Mouse (Mus musculus) mouse embryonic stem cell (cell line): ENCODE results near the gene Prkcq.

Source experiments
- in situ Hi-C, 2 experiments: fragments of 300-500 bp; cut with MboI; formaldehyde crosslinking; loops; 1 replicate in 1 of 2; 3 replicates in 1 of 2; pipeline ENCODE4 v1.14.3; 2019 to 2020; ENCODE audit warnings: low sequenced_read_pairs in 2 of 2, low pct_unique_long_range_greater_than_20kb in 1 of 2, mixed read lengths in 1 of 2; ENCODE audit not compliant: unreplicated experiment in 1 of 2

Gene Prkcq

DNA sequence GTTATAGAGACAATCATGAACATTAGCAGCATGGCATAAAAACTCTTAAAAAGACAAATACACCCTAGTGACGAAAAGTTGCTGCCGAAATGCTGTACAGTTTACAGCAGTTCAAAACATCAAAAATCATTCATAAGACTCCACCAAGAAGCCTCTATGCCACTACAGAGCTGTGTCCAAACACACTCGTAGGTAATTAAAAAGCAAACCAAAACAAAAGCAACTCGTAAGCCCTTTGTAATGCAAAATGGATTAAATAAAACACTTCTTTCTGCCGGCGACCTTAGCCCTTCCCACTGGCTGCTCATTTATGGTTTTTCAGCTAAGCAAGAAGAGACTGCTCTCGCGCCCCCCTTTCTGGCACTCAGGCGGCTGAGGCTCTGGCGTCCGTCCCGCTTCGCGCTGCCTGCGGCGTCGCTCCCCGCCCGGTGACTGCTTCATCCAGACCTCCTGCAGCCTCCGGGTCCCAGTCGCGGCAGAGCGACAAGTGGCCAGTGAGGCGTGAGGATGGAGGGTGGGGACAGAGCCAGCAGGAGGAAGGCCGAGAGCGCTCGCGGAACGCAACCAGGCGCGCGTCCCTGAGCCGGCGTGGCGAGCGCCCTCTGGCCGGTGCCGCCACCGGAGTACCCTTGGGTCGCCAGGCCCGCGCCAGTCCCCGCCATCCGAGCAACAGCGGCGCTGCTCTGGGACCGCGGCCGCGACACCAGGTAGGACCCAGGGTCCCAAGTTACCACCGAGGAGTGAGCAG, at the start of gene Prkcq:
Gene Prkcq (plus strand): TSS at position 355 of the 748 bp plus-strand sequence.
- in situ Hi-C loops: no loop called here

DNA sequence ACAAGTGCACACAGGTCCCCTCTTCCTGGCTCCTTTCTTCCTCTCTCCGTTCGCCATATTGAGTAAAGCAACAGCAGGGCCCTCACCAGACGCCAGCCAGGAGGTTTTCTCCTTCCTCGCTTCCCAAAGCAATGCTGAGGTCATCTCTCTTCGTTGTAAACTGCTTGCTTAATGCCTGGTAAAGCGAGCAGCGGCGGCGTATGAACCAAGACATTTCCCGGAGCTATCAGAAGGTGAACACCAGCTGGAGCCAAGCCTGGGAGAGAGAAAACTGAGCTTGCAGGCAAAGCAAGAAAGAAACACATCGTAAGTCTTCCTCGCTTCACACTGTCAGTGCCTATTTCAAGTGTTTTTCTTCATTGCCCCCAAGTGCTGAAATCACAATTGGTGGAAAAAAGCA, 41.0 kb upstream of the Prkcq start:
- in situ Hi-C loops: no loop called here

DNA sequence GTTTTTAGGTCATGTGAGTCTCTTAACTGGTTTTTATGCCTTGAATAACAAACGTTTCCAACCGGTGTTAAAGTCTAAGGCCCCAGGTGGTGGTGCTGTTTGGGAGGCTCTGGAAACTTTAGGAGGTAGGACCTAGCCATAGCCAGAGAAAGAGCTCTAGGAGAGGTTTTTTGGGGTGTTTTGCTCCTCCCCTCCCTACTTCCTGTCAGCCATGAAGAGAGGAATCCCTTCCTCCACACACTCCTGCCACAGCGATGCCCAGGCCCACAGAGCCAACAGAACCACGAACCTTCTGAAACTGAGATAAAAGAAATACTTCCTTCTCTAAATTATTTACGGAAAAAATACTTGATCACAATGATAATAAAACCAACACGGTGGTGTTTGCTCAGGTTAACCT, 36.2 kb upstream of the Prkcq start:
- in situ Hi-C loops: no loop called here

DNA sequence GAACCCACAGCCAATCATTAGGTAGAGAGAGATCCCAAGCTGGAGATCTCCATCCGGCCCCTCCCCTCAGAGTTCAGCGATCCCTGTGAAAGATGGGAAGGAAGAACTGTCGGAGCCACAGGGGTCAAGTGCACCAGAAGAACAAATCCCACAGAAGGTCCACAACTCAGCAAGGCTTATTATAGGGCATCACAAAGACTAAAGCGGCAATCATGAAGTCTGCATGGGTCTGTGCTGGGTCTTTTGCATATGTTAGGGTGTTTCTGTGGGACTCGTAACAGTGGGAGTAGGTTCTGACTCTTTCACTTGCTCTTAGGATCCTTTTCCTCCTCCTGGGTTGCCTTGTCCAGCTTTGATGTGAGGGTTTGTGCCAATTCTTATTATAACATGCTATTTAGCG, 33.8 kb upstream of the Prkcq start:
- in situ Hi-C loops: no loop called here

DNA sequence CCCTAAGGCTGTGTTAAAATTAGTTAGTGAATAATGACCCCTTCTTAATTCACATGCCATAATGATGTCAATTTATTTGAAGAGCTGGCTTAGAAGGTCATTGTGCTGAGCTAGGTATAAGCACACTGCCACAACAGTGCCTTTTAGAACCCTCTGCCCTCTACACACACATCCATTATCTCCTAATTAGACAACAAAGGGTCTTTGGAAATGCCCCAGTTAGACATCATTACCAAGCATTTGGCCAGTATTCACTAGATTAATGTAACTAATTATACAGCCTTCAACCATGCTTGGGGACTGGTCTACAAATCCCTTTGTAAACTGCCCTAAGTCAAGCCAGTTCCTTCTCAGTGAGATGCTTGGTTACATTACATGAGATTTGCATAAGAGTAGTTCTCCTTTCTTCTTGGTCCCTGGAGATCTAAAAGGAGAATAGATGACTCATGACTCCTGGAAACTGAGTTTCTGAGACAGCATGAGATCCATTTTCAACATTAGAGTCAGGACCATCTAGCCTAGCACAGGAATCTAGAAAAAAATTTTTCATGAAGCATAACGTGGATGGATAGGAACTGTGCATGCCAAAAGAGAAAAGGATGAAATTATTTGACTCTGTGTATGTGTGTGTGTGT, 32.3 kb upstream of the Prkcq start:
- in situ Hi-C loops: no loop called here

DNA sequence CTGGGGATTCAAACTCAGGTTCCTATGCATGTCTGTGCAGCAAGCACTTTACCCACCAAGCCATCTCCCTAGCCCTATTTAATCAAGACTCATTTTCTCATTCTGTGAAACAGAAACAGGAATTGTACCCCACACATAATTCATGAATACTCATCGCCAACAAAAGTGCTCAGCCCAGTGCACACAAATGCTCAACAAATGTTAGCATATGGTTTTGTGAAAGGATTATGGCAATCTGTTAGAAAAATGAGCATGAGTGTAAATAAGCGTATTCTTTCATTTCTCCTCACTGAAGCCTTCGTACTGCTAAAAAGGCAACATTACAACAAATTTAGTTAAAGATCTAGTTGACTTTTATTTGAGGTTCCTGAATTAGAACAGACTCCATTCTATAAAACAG, 31.5 kb upstream of the Prkcq start:
- in situ Hi-C loops: no loop called here

DNA sequence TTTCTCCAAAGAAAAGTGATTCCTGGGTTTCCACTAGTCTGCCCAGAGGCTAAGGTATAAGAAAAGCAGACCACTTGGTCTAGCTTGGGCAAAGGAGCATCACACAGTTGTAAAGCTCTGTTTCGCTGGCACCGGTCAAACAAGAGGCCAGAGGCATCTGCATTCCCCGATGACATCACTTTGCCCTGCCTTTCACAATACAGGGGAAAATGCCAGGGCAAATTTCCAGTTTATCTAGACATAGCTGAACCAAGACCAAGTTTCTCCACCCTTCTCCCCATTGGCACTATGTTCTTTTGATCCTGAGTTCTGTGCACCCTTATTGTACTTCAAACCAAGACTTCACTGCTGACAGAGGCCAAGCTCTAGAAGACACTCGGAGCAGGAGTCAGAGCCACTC, 22.8 kb upstream of the Prkcq start:
- in situ Hi-C loops: no loop called here

DNA sequence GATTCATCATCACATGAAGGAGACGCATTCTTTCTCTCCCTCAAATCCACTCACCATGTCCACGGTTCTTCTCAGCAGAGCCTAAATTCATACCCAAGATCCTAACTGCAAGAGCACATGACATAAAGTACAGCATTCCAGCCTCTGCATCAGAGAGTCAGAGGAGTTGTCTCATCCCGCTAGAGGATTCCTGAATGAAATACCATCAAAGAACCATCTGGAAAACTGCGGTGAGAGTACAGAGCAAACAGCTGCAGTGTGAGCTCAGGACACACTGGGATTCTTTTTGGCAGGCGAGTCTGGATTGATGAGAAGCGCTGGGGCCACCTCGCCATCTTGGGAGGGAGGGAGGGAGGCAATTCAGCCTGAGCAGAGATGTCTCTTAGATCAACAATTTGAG, 20.9 kb upstream of the Prkcq start:
- in situ Hi-C loops: no loop called here

DNA sequence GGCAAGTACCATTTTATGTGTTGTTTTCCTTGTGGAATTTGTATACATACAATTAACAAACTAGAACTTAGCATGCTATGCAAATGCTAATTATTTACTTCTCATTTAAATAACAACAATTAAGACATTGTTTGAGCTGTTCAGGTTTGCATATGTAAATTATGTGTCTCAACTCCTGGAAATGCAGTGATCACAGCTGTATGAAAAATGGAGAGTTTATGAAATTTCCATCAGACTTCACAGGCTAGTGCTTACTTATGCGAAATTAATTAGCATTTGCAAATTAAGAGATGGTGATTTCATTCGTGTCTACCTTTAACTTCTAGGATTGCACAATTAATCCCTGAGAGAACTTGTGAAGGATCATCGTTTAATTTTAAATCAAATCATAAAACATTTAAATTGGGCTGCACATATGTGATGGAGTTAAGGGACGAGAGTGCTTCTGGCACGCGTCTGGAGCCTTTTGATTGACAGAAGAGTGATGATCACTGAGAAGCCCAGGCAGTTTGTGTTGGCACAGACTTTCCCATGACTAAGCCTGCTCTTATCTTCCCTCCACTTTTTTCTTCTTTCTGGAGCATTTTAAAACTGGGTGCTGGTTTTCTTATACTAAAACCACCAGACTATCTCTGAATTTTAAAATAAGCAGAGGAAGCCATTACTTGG, 20.1 kb upstream of the Prkcq start:
- in situ Hi-C loops: no loop called here

DNA sequence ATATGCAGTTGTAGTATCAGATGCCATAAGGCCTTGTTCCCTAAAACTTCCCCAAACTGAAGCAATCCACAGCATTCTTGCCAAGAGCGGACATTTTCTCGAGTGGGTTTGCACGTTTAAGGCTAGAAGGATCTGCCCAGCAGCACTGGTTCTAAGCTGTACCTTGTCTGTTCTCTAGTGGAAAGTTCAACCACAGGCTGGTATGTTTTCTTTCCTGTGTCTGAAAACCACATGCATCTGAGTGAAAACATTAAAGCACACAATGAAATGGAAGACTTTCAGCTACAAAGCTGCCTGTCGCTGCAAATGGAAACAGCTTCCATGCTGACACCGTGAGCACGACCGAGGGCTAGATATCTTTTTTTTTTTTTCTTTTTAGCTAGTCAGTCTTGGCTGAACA, 12.3 kb upstream of the Prkcq start:
- in situ Hi-C loops: no loop called here

DNA sequence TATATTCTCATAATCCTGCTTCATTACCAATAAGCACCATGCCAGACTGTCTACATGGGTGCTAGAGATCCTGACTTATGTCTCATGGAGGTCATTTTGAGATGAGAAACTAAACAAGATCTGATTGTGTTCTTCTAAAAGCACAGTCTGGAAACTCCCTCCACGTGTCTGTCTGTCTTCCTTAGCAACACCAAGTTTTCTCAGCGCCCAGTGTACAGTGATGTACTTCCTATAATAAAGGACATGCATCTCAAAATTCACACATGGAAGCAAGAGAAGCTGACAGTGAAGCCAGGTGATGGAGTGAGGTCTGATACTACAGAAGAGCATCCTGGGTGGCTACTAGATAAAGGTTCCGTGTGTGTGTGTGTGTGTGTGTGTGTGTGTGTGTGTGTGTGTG, 11.2 kb upstream of the Prkcq start:
- in situ Hi-C loops: no loop called here

DNA sequence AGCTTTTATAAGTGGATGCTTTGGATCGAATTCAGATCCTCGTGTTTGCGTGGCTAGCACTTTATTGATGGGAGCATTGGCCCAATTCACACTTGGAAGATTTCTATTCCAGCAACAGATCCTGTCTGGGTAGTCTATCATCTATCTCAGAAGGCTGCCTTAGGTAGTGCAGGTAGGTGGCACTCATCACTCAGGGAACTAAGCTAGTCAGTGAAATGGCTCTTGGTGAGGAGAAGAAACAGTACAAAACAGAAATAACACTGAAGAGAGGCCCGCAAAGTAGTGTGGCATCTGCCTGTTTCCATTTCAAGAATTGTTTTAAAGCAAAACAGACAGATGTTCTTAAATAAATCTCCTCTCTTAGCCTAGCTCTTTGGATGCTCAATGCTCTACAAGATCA, 10.6 kb upstream of the Prkcq start:
- in situ Hi-C loops: no loop called here

DNA sequence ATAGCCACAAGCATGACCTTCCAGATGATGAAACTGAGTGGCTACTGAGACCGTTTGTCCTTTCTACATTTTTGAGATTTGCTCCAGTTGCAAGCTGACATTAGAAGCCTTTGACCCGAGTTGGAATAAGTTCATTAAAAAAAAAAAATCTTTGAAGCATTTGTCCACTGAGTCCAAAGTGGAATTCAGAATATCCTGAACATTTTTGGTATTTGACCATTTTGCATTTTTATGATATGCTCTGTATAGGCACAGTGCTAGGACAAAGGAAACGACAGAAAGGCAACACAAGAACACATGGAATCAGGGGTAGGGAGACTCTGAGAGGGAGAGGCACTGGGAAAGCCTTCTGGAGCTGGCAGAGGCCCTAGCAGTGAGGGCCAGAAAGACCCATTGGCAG, 9.2 kb upstream of the Prkcq start:
- in situ Hi-C loops: no loop called here

DNA sequence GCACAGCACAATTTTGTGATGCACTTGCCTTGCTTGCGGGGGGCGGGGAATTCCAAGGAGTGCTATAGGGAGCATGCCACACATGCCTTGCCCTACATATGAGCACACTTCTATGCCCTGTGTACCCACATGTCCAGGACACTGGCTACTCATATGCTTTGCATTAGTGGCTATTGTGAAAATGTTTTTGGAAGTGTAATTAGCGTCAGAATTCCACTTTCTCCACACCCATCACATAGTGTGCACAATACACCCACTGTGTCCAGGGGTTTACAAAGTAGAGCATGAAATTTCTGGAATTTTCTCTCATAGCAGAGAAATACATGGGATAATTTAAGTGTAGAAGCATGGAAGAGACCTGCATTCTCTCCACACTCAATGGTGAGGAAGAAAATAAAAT, 7.7 kb upstream of the Prkcq start:
- in situ Hi-C loops: no loop called here

DNA sequence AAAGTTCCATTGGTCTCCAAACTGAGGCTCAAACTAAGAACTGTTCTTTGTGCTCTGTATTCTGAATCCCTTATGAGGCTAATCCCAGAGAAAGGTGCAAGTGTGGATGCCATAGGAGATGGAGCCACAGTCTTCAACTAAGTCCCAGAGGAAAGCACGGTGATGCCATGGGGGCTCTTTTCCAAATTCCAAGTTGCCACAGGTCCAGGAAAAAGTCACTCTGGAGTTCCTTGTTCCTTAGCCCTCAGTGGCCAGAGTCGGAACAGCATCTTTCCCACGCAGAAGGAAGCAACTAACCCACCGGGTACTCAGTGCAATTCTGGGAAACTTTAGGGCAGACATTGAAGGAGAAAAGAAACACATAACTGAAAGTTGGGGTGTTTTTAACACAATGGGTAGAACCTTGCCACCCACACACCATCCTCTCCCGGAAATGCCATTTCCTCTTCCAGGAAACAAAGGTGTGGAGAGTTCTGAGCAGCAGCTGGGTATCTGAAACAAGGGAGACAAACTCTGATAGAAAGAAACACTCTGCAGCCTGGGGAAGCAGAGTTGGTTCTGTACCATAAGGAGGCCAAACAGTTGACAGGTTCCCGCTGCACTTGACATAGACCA, 2.1 kb upstream of the Prkcq start:
- in situ Hi-C loops: no loop called here

DNA sequence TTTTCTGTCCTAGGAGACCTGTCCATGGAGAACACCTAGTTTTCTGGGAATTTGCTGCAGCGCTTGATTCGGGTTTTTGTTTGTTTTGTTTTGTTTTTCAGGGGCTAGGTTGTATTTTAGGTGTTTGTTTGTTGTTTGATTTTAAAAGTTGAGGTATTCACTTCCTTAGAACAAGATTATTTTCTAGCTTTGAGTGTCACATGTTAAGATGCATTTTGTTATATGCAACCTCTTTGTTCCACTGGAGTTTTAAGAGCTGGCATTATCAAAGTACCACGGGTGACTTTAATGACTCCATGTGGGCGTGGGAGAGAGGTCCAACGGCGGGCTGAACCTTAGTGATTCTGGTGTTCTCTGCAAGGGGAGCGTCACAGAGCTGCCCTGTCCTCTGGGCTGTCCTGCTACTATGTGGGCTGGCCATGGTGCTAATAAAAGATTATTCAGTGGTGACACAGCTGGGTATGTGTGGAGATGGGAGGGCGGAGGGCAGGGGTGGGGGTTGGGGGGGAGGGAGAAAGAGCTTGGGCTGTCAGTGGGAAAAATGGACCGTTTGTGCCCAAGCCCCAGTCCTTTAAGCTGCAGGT, 1.0 kb downstream of the Prkcq start:
- in situ Hi-C loops: no loop called here

DNA sequence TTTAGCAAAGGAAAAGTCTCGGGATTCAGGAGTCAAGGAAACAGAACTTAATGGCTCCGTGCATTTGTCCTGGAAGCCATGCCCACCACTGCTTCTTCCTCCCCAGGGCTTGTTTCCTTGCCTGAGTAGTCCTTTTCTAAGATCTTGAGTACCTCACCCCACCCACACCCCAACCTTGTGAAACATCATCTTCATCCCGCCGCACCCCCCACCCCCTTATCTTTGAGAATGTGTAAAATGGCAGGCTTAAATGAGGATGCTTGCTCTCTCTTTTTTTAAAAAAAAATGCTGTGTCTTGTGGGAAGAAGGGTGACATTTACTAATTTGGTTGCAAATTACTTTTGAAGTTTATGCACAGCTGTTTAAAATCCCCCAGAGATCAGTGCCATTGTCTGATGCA, 1.6 kb downstream of the Prkcq start:
- in situ Hi-C loops: no loop called here

DNA sequence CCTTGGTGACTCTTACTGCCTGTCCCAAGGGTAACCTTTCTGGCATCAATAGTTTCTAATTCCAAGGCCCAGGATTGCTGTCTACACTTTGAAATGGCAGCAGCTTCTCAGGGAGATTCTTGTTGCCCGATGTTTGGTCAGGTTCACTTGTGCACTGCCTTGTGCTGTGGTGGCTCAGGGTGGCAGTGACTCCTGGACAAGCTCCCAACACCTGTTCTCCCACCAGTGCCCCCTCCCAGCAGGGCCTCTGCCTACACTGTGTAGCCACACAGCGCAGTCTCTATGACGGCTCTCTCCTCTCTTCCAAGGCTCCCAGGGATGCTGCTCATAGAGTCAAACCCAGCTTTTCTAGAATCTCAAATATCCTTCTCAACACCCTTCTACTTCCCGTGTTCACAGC, 2.2 kb downstream of the Prkcq start:
- in situ Hi-C loops: no loop called here

DNA sequence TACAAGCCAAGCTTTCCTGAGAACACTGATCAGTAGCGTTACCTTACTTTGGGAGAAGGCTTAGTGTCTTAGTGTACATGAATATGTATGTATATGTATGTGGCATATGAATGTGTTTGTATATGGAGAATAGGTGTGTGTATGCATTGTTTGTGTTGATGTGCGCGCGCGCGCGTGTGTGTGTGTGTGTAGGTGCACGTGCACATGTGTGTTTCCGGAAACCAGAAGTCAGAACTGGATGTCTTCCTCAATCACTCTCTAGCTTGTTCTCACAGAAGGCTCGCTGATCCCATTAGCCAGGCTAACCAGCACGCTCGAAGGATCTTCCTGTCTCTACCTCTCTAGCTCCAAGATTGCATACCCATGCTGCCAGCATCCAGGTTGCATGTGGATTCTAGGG, 6.0 kb downstream of the Prkcq start:
- in situ Hi-C loops: no loop called here
